Mouse (Mus musculus) intestine, embryonic 14.5 days (tissue): ENCODE results near the gene Mlf1. TPM values are rescaled to one million over a fixed set of nuclear protein-coding genes. Genes with fewer than 3 reads are reported as not detected.

ENCODE experiments used
- ATAC-seq: fragments of 200-750 bp; cut with Nextera tagmentation; replicated peaks from 2 replicates; pipeline ENCODE4 v1.8.0; 2017; ENCODE audit warnings: low read depth, moderate number of reproducible peaks, moderate TSS enrichment, moderate library complexity; ENCODE audit not compliant: low FRiP score, low TSS enrichment
- DNase-seq: peaks from one replicate; pipeline ENCODE4 v3.0.0-alpha.2; 2018; ENCODE audit warnings: low spot score
- H3K27ac ChIP-seq: fragments of 300-500 bp; sonication (generic); 2 replicates; pipeline ENCODE4 v1.5.1; 2014; ENCODE audit warnings: low read depth, mild to moderate bottlenecking, control low read depth
- H3K27me3 ChIP-seq: fragments of 300-500 bp; sonication (generic); replicated peaks from 2 replicates; pipeline ENCODE4 v1.6.1; 2014; ENCODE audit warnings: low read length, control low read depth; ENCODE audit not compliant: control insufficient read depth, insufficient read depth
- H3K36me3 ChIP-seq: fragments of 300-500 bp; sonication (generic); 2 replicates; pipeline ENCODE4 v1.6.1; 2014; ENCODE audit warnings: low read length, control low read depth; ENCODE audit not compliant: control insufficient read depth, insufficient read depth
- H3K4me1 ChIP-seq: fragments of 300-500 bp; sonication (generic); replicated peaks from 2 replicates; pipeline ENCODE4 v1.6.1; 2014; ENCODE audit warnings: low read length, control low read depth, mixed read lengths; ENCODE audit not compliant: control insufficient read depth, insufficient read depth
- H3K4me2 ChIP-seq: fragments of 300-500 bp; sonication (generic); 2 replicates; pipeline ENCODE4 v1.6.1; 2014; ENCODE audit warnings: low read length
- H3K4me3 ChIP-seq: fragments of 300-500 bp; sonication (generic); 2 replicates; pipeline ENCODE4 v1.5.1; 2014; ENCODE audit warnings: low read depth, low read length, control low read depth, mixed read lengths
- H3K9ac ChIP-seq: fragments of 300-500 bp; sonication (generic); 2 replicates; pipeline ENCODE4 v1.6.1; 2014; ENCODE audit warnings: mild to moderate bottlenecking, low read length
- H3K9me3 ChIP-seq: fragments of 300-500 bp; sonication (generic); 2 replicates; pipeline ENCODE4 v1.6.1; 2016; ENCODE audit warnings: low read length, control low read depth; ENCODE audit not compliant: control insufficient read depth
- WGBS: fragments of 180-500 bp; shearing (Covaris S2); extraction: QIAGEN DNeasy Blood & Tissue Kit; methylation state at CpG from one replicate; pipeline ENCODE4 v1.1.7; 2014; 5-methylcytosine and 5-hydroxymethylcytosine counted together
- polyA plus RNA-seq: library from polyadenylated mRNA; unstranded; fragments of >200 nt; fragmentation: Nextera tagmentation; extraction: Ambion mirVana; gene quantifications from 2 replicates; pipeline ENCODE4 v1.2.1, GENCODE M21; 2014

Mlf1 gene
- polyA plus RNA-seq, 1 experiment from 2014 or later, result 9.2 TPM

DNA sequence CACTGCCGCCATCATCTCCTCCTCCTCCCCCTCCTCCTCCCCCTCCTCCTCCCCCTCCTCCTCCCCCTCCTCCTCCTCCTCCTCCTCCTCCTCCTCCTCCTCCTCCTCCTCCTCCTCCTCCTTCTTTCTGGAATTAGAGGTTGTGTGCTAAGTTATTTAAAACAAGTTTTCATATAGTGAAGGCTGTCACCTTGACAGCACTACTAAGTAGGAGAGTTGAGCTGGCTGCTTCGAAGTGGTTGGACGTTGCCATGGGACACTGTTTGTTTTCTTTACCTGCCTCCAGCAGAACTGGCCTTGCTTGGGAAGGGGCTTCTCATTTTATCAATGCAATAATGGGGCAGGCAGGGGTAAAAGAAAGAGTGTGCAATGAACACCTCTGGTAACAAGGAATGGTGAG, 1.2 kb downstream of the Mlf1 start, which contains the start of gene Gm17402:
Gene Gm17402, minus strand, starts transcription at position 101 of the 400 bp plus-strand sequence.
- Histone ChIP-seq H3K27me3 (peaks cover 13% of the 10 kb centered on the region; the same call in 1 of the 2 replicates), H3K36me3 (no peaks in the 10 kb centered on the region), H3K9me3 (no peaks in the 10 kb centered on the region), H3K4me3 (peak within 1 kb of the TSS; percentile 43), H3K27ac (no peak within 1 kb of the TSS), H3K9ac (peak within 1 kb of the TSS; percentile 34), H3K4me1 (no peaks in the 10 kb centered on the region), H3K4me2 (peak within 1 kb of the TSS; percentile 69)
- DNase-seq (no peak), ATAC-seq (no peak)
- WGBS, result 34% methylated on average over 3 of the region's 3 CpGs

DNA sequence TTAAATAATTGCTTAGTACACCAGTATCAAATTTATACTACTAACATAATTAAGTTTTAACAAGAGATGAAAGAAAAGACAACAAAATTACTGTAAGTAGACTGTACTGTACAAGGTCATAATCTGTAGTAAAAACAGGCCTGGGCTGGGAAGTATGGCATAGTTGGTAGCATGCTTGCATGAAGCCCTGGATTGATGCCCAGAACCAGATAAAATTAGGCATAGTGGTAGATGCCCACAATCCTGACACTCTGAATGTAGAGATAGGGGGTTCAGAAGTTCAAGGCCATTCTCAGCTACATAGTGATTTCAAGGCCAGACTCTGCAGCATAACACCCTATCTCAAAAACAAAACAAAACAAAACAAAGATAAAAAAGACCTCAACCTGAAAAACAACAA, 4.3 kb downstream of the Mlf1 start:
- Histone ChIP-seq H3K27ac (no peak overlapping the region), H3K36me3 (no peaks in the 10 kb centered on the region), H3K4me2 (no peak overlapping the region), H3K9me3 (no peaks in the 10 kb centered on the region), H3K27me3 (peaks cover 5% of the 10 kb centered on the region; the same call in 1 of the 2 replicates), H3K9ac (no peak overlapping the region), H3K4me1 (no peaks in the 10 kb centered on the region), H3K4me3 (no peak overlapping the region)
- no peak for DNase-seq
- ATAC-seq, result no peak

DNA sequence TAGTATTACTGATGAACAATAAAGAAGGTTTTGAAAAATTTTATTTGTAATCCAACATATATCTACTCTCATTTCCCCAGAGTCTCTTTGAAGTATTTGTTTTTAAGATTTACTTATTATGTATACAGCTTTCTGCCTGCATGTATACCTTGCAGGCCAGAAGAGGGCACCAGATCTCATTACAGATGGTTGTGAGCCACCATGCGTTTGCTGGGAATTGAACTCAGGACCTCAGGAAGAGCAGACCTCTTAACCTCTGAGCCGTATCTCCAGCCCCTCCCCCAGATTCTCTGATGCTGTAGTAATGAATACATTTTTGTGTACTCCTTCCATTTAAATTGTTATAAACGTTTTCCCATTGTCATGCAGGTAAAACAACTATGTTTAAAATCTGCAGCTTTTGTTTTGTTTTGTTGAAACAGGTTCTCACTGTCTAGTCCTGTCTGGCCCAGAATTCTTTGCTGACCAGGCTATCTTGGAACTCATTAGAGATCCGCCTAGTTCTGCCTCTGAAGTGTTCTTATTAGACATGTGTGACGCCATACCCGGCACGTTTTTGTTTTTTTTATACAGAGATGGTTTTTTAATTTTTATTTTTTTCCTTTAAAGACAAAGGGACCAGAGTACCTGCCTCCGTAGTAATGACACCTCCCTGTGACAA, 55.6 kb downstream of the Mlf1 start:
- 35% methylated on average over 8 of the region's 8 CpGs for WGBS
- Histone ChIP-seq H3K4me1 (peaks cover 4% of the 10 kb centered on the region), H3K9ac (peak overlapping the region; percentile 77; the same call in 1 of the 2 replicates), H3K4me2 (peak overlapping the region; percentile 84), H3K27ac (no peak overlapping the region), H3K9me3 (peaks cover 8% of the 10 kb centered on the region; the same call in 1 of the 2 replicates), H3K4me3 (peak overlapping the region; percentile 80), H3K36me3 (peaks cover 26% of the 10 kb centered on the region), H3K27me3 (no peaks in the 10 kb centered on the region)
- ATAC-seq, result no peak; the same call in 1 of the 2 replicates
- DNase-seq, result no peak

DNA sequence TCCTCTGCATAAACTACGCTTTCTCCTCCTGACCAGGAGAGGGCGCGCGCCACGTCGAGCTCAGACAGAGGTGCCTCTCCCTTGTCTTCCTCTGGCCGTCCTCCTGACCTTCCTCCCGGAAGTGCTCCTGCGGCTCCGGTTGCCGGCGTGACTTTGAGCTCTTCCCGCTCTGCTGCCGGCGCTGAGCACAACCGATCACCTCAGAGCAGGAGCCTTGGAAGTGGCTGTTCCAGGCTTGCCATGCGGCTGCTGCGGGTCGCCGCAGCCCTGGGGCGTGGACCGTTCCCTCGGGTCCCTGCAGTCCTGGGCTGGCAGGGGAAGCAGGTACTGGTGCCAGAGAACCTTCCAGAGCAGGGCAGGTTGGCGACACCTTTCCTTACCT, 56.1 kb downstream of the Mlf1 start, which contains the start of gene Gfm1:
Gene Gfm1, plus strand, starts transcription at position 98 of the 382 bp plus-strand sequence.
- Histone ChIP-seq H3K9me3 (peaks cover 8% of the 10 kb centered on the region; the same call in 1 of the 2 replicates), H3K9ac (peak within 1 kb of the TSS; percentile 77), H3K4me3 (peak within 1 kb of the TSS; percentile 80), H3K4me2 (peak within 1 kb of the TSS; percentile 84), H3K27ac (peak within 1 kb of the TSS; percentile 14; the same call in 1 of the 2 replicates), H3K36me3 (peaks cover 29% of the 10 kb centered on the region), H3K4me1 (peaks cover 4% of the 10 kb centered on the region), H3K27me3 (no peaks in the 10 kb centered on the region)
- ATAC-seq (peak; percentile 96), DNase-seq (peak; percentile 90)
- WGBS, result 1% methylated on average over 22 of the region's 24 CpGs

DNA sequence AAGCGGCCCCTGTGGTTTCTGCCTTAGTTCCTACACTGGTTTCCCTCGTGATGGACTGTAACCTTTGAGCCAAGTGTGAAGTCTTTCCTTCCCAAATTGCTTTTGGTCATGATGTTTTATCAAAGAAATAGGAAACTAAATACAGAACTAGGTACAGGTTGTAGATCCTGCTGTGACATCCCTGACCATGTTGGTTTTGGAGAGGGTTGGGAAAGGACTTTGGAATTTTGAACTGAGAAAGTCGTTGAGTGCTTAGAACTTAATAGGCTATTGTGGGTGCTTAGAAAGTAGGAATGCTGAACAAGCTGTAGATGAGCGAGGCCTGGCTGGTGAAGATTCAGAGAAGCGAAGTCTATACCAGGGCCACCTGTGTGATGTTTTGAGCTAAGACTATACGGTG, 60.1 kb downstream of the Mlf1 start:
- Histone ChIP-seq H3K27me3 (no peaks in the 10 kb centered on the region), H3K9ac (no peak overlapping the region), H3K27ac (no peak overlapping the region), H3K9me3 (no peaks in the 10 kb centered on the region), H3K4me2 (no peak overlapping the region), H3K36me3 (peaks cover 66% of the 10 kb centered on the region), H3K4me3 (no peak overlapping the region), H3K4me1 (peaks cover 4% of the 10 kb centered on the region)
- DNase-seq, result no peak
- 96% methylated on average over 6 of the region's 6 CpGs for WGBS
- no peak for ATAC-seq

DNA sequence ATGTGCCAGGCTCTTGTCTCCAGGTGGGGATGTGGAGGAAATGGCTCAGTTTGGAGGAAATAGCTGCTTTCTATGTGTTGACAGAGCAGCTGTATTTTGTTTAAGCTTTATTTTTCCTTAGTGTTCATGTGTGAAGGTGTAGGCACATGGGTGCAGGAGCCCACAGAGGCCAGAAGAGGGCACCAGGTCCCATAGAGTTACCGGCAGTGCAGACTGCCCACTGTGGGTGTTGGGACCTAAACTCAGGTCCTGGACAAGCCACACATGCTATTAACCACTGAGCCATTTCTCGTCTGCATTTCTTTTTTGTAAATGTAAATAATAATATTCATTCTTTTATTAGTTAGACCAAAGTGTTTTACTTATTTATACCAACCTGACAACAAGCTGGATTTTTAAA, 73.2 kb downstream of the Mlf1 start:
- ATAC-seq (no peak), DNase-seq (no peak)
- WGBS, result 95% methylated on average over 2 of the region's 2 CpGs
- Histone ChIP-seq H3K27ac (no peak overlapping the region), H3K4me2 (no peak overlapping the region), H3K9me3 (no peaks in the 10 kb centered on the region), H3K27me3 (no peaks in the 10 kb centered on the region), H3K4me1 (no peaks in the 10 kb centered on the region), H3K9ac (no peak overlapping the region), H3K4me3 (no peak overlapping the region), H3K36me3 (peaks cover 76% of the 10 kb centered on the region)

Other genes starting within 250 kb of the Mlf1 start
- not detected in 2 replicates for gene Gm17402, start 1.1 kb downstream of the Mlf1 start, polyA plus RNA-seq
- gene Gfm1, start 56.0 kb downstream of the Mlf1 start, polyA plus RNA-seq, result 54.9 and 59.7 TPM in 2 replicates
- gene Lxn, start 89.8 kb downstream of the Mlf1 start, polyA plus RNA-seq, result 79.6 and 81.9 TPM in 2 replicates
- gene Rarres1, start 141.4 kb downstream of the Mlf1 start, polyA plus RNA-seq, result 0.75 and 1.0 TPM in 2 replicates
- gene Mfsd1, start 208.6 kb downstream of the Mlf1 start, polyA plus RNA-seq, result 49.0 and 55.3 TPM in 2 replicates